Mouse (Mus musculus): ENCODE measurements around the gene Slbp.

The Slbp gene

GRCm38 (mm10) chr5:33681611-33682388, 29.4 kb upstream of the Slbp start:
- DNase-seq (ENCODE audit: low spot score in 2 of 2), result no peak

GRCm38 (mm10) chr5:33681044-33681443, 28.7 kb upstream of the Slbp start:
- no peak for DNase-seq (ENCODE audit: low spot score in 2 of 2)

- no peak for DNase-seq (ENCODE audit: low spot score in 2 of 2)
These were observed 25.9 kb upstream of the Slbp start for GRCm38 (mm10) chr5:33678244-33678643.

GRCm38 (mm10) chr5:33675964-33676363, 23.6 kb upstream of the Slbp start:
- DNase-seq (ENCODE audit: low spot score in 2 of 2), result no peak

- DNase-seq (ENCODE audit: low spot score in 2 of 2), result no peak
These were observed 22.1 kb upstream of the Slbp start for GRCm38 (mm10) chr5:33674439-33674838.

DNA sequence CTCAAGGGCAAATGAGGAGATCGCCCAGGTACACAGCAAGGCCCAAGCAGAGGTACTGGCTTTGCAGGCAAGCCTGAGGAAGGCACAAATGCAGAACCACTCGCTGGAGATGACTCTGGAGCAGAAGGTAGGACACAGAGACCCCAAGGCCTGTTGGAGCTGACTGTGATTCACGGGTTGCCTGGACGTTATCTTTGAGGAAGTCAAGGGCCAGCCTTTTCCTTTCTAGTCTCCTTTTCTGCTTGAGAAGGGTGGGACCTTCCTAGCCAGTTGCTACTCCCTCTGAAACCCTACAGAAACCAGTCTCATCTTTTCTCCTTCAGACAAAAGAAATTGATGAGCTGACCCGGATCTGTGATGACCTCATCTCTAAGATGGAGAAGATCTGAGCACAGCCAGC, 19.3 kb upstream of the Slbp start:
- no peak for DNase-seq (ENCODE audit: low spot score in 2 of 2)

GRCm38 (mm10) chr5:33668223-33668622, 15.8 kb upstream of the Slbp start:
- peak; percentile 42 to 55 for DNase-seq (ENCODE audit: low spot score in 2 of 2)

- DNase-seq (ENCODE audit: low spot score in 2 of 2), result no peak
These were observed 6.3 kb upstream of the Slbp start for GRCm38 (mm10) chr5:33658664-33659050.

DNA sequence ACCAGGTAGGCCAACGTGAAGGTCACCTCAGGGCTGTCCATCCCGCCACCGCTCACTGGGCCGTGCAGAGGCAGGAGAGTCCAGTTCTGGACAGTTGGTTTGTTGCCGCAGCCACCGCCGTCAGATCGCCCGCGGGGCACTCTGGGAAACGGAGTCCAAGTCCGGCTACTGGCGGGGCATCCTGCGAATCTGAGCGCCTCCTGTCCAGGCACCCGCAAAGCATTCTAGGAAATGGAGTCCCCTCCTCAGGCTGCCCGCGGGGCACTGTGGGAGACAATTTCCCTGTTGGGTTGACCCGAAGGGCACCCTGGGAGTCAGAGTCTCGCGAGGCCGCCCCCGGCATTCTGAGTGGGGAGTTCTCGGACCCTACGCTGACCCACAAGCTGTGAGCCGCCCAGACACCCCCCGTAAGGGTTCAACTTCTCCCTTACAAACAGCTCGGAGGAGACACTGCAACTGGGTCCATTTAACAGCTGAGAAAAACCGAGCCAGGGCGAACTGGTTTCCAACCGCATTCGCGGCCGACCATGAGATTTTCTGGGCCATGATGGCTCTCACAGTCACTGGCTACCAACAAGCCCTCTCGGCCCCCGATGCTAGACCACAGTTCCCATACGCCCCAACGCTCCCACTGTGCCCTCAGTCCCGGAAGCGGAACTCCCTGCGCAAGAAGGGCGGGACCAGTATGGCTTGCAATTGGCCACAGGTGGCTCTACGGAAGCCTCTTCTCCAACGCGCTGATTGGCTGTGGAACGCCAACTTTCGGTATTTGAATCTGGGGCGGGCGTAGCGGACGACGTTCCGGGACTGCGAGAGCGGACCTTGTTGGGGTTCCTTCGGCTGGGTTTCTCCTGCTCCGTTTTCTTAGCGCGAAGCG, 5.7 kb upstream of the Slbp start, which contains the start of the genes Tacc3 and Tmem129:
TSS of gene Tacc3 (plus strand) at position 342 of the 877 bp plus-strand sequence.
TSS of gene Tmem129 (minus strand) at position 630 of the 877 bp plus-strand sequence.
- peak; percentile 99 for DNase-seq (ENCODE audit: low spot score in 2 of 2)

- DNase-seq (ENCODE audit: low spot score in 2 of 2), result no peak
These were observed 4.9 kb upstream of the Slbp start for GRCm38 (mm10) chr5:33657251-33657786.

DNA sequence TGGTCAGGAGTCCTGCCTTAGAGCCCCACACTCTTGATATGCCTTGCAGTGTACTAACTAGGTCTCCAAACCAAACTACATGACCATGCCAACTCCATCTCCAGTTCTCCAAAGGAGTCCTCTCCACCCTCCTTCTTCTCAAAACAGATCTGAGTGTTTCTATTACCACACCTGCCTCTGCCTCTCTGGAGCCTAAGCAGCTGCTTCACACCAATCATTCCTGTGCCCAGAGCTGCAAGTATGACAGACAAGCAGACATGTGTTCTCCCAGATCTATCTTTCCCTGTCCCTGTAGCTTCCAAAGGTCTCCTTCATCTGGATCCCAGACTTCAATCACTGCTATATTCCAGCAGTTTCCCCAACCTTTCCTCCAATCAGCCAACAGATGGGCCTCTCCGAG, 4.4 kb upstream of the Slbp start:
- DNase-seq (ENCODE audit: low spot score in 2 of 2), result no peak

- peak; percentile 12 to 14 for DNase-seq (ENCODE audit: low spot score in 2 of 2)
These were observed 3.0 kb upstream of the Slbp start for GRCm38 (mm10) chr5:33655251-33655840.

- no peak for DNase-seq (ENCODE audit: low spot score in 2 of 2)
These were observed 2.0 kb upstream of the Slbp start for GRCm38 (mm10) chr5:33654424-33654823.

DNA sequence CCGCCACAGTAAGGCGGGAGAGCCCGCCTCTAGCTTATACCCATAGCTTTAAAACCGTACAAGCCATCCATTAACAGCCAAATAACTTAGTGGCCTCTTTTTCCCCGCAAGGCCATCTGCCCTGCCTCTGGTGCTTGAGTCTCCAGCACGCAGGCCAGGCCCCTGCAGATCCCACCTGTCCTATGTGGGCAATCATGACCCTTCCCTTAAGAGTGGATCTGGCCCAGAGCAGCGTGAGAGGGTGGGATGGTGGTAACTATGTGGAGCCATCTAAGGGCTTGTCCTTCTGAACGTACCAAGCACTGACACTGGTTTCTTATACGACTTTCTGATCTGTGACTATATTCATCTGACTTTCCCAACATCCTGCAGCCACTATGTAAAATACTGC, 404 bp upstream of the Slbp start:
- no peak for DNase-seq (ENCODE audit: low spot score in 2 of 2)

DNA sequence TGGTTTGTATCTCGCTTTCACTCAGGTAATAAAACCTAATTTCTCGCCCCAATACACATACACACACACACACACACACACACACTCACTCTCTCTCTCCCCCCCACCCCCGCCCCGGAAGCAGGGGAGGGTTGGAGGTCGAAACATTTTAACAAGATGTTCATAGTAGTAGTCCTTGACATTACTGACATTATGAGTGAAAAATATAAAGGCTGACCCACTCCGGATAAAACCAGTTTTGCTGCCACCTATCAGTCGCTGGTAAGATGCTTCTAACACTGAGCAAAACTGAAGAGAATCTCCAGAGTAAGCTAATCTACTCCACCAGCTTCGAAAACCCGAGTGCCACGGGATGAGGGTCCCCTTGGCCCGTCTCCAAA, 843 bp downstream of the Slbp start:
- DNase-seq (ENCODE audit: low spot score in 2 of 2), result no peak

GRCm38 (mm10) chr5:33651017-33651416, 1.4 kb downstream of the Slbp start:
- DNase-seq (ENCODE audit: low spot score in 2 of 2), result no peak

DNA sequence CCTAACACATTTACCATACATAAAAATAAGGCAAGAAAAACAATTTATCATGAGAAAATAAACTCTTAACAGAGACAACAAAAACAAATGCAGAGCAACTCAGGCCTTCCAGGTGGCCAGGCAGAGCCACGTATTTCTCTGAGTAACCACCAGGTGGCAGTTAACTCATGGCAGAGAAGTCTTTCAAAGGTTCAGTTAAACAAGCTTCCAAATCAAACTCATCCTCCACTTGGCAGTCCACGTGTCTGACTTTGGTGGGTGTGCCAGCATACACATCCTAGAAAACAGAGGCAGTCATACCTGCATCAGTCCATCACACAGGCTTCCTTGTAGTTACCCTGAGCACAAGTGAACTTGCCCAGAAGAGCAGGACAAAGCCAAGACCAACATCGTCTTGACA, 11.7 kb downstream of the Slbp start:
- peak; percentile 38 to 42 for DNase-seq (ENCODE audit: low spot score in 2 of 2)

- no peak for DNase-seq (ENCODE audit: low spot score in 2 of 2)
These were observed 13.5 kb downstream of the Slbp start for GRCm38 (mm10) chr5:33638826-33639225.

GRCm38 (mm10) chr5:33637606-33638350, 14.6 kb downstream of the Slbp start:
- no peak for DNase-seq (ENCODE audit: low spot score in 2 of 2)

DNA sequence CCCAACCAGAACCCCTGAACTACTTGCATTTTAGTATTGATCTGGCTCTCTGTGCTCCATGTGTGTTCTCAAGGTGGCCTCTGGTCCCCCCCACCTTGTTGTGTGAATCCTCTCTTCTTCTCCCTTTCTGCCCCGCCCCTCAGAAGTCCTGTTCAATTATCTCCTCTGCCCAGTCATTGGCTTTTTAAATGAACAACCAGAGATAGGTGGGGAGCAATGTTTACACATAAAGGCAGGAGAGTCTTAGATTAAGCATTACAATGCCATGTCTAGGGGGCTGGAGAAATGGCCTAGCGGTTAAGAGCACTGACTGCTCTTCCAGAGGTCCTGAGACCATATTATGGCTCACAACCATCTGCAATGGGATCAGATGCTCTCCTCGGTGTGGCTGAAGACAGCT, 17.0 kb downstream of the Slbp start:
- no peak for DNase-seq (ENCODE audit: low spot score in 2 of 2)

GRCm38 (mm10) chr5:33632526-33632925, 19.8 kb downstream of the Slbp start:
- no peak for DNase-seq (ENCODE audit: low spot score in 2 of 2)

All from spleen, postnatal 36 days (tissue).